Comparison of ENCODE assay signal across 8 mouse cellular contexts in genomic region chr5:52669426-52670191, GRCm38 (mm10). TPM values are rescaled to one million over a fixed set of nuclear protein-coding genes. Genes with fewer than 3 reads are reported as not detected.
DNase-seq lines count a peak whose midpoint lies in the region; ATAC-seq and TF ChIP-seq lines count a peak whose summit lies in the region.

Gene Sepsecs (minus strand): TSS chr5:52669708.

- peak within 1 kb of the TSS; percentile 62 for H3K9ac ChIP-seq in lung, postnatal 0 days (replicated peaks; ENCODE audit: low read depth)

- H3K36me3 ChIP-seq in hindbrain, embryonic 10.5 days: 0 out of 2 replicates have a peak, but pooled peaks cover 7% of the 10 kb centered on the region
- H3K36me3 ChIP-seq in lung, postnatal 0 days (ENCODE audit: insufficient read depth, low read length): no peaks in the 10 kb centered on the region

- no peaks in the 10 kb centered on the region for H3K9me3 ChIP-seq in hindbrain, embryonic 10.5 days
- no peaks in the 10 kb centered on the region for H3K9me3 ChIP-seq in lung, postnatal 0 days (ENCODE audit: low read length)

- H3K27ac ChIP-seq in hindbrain, embryonic 10.5 days: peak within 1 kb of the TSS; percentile 85
- H3K27ac ChIP-seq in lung, postnatal 0 days (ENCODE audit: low read length): peak within 1 kb of the TSS; percentile 66

- H3K4me1 ChIP-seq in hindbrain, embryonic 10.5 days (replicated peaks): peaks cover 22% of the 10 kb centered on the region
- no peaks in the 10 kb centered on the region; the same call in 1 of the 2 replicates for H3K4me1 ChIP-seq in lung, postnatal 0 days (ENCODE audit: insufficient read depth, low read depth, low read length)

- H3K4me2 ChIP-seq in lung, postnatal 0 days (replicated peaks; ENCODE audit: low read depth, low read length): peak within 1 kb of the TSS; percentile 73

- H3K27me3 ChIP-seq in hindbrain, embryonic 10.5 days (ENCODE audit: insufficient read depth, poor library complexity, severe bottlenecking): no peaks in the 10 kb centered on the region
- H3K27me3 ChIP-seq in lung, postnatal 0 days (replicated peaks; ENCODE audit: insufficient read depth, low read length): no peaks in the 10 kb centered on the region

- TF ChIP-seq CTCF in lung, postnatal 0 days (IDR thresholded peaks at IDR 0.05): peak; percentile 50

- peak within 1 kb of the TSS; percentile 67 for H3K4me3 ChIP-seq in hindbrain, embryonic 10.5 days
- H3K4me3 ChIP-seq in lung, postnatal 0 days (ENCODE audit: low read depth, low read length): peak within 1 kb of the TSS; percentile 87

- no peak for TF ChIP-seq EP300 in lung, postnatal 0 days (IDR thresholded peaks at IDR 0.05)

- ATAC-seq in frontal cortex, adult (ENCODE audit: low TSS enrichment): peak; percentile 96
- peak; percentile 98 for ATAC-seq in lung, postnatal 0 days

- peak; percentile 89 for DNase-seq in MN1 (ENCODE audit: low spot score)
- DNase-seq in cerebellum, adult 9-10 months: peak; percentile 91
- DNase-seq in hindbrain, embryonic 10.5 days (ENCODE audit: low spot score): peak; percentile 91
- DNase-seq in layer of hippocampus, adult 9-11 months: peak; percentile 93
- peak; percentile 95 for DNase-seq in lung, postnatal 0 days (ENCODE audit: low spot score)
- DNase-seq in ovary, postnatal 14 days (ENCODE audit: low spot score): peak; percentile 92
- peak; percentile 93 for DNase-seq in thymus, postnatal 14 days

- WGBS in hindbrain, embryonic 10.5 days: 4% methylated on average over 56 of the region's 56 CpGs
- WGBS in lung, postnatal 0 days: 4% methylated on average over 56 of the region's 56 CpGs

RNA-seq across cellular contexts. Expression of gene Sepsecs, which starts in this region (rescaled TPM):
- polyA plus RNA-seq in hindbrain, embryonic 10.5 days (2016; fragmentation: Nextera tagmentation; extraction: Ambion mirVana): 7.4 and 9.3 TPM in 2 replicates
- polyA plus RNA-seq in lung, postnatal 0 days (2015; fragmentation: Nextera tagmentation; extraction: Ambion mirVana): 9.0 and 9.9 TPM in 2 replicates

Comparison
In these comparisons a context has a peak if more than half of its experiments do, and no peak if none do; other contexts are left out.
1. Peak in every context shown above with its lines: DNase-seq, ATAC-seq, H3K4me3 ChIP-seq and H3K27ac ChIP-seq.